Mouse (Mus musculus): ENCODE measurements around the gene Olfr410.

DNA sequence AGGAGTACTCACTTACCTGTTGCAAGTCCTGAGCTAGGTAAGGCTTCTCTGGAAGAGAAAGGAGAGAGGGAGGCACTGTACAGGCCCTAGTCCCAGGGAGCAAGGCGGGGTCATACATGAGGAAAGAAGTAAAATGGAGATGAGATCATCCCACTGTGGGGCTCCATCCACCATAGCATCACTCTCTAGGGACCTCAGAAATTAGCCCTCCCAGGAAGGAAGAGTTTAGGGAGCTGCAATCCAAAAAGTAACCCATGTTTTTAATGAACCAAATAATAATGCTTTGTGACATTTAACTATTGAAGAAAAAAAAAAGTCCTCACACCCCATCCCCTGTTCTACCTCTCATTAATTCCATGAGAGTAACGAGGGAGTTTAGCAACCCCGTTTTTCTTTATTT, 14.7 kb upstream of the Olfr410 start, which contains the start of gene Olfr411:
- TF ChIP-seq CTCF (conservative IDR thresholded peaks at IDR 0.05; ENCODE audit: low read length) (no peak), NANOG (IDR thresholded peaks at IDR 0.05; ENCODE audit: borderline replicate concordance, low read length) (no peak), POU5F1 (IDR thresholded peaks at IDR 0.05; ENCODE audit: borderline replicate concordance, low read length) (no peak)

All from E14TG2a.4 (cell line).